Mouse (Mus musculus) limb, embryonic 11.5 days (tissue): ENCODE data around the gene Htra3. TPM values are rescaled to one million over a fixed set of nuclear protein-coding genes. Genes with fewer than 3 reads are reported as not detected.

ENCODE experiments used
- ATAC-seq: fragments of 200-750 bp; cut with Nextera tagmentation; 2 replicates; pipeline ENCODE4 v1.8.0; 2017; ENCODE audit warnings: low read depth; ENCODE audit not compliant: insufficient number of reproducible peaks, low FRiP score, low TSS enrichment
- DNase-seq: peaks from one replicate; pipeline ENCODE4 v3.0.0-alpha.2; 2015; ENCODE audit warnings: low spot score
- H3K27ac ChIP-seq: fragments of 300-500 bp; sonication (generic); replicated peaks from 2 replicates; pipeline ENCODE4 v1.5.1; 2014; ENCODE audit warnings: low read depth, mild to moderate bottlenecking, low read length
- H3K27me3 ChIP-seq: fragments of 300-500 bp; sonication (generic); 2 replicates; pipeline ENCODE4 v1.6.1; 2014; ENCODE audit warnings: mild to moderate bottlenecking, low read length, mixed read lengths; ENCODE audit not compliant: control insufficient read depth, insufficient read depth
- H3K36me3 ChIP-seq: fragments of 300-500 bp; sonication (generic); 2 replicates; pipeline ENCODE4 v1.6.1; 2014; ENCODE audit warnings: mild to moderate bottlenecking, low read length, moderate library complexity, mixed read lengths; ENCODE audit not compliant: control insufficient read depth, insufficient read depth
- H3K4me1 ChIP-seq: fragments of 300-500 bp; sonication (generic); 2 replicates; pipeline ENCODE4 v1.6.1; 2014; ENCODE audit warnings: low read length, mixed read lengths; ENCODE audit not compliant: control insufficient read depth, insufficient read depth
- H3K4me2 ChIP-seq: fragments of 300-500 bp; sonication (generic); 2 replicates; pipeline ENCODE4 v1.6.1; 2014; ENCODE audit warnings: low read depth, mild to moderate bottlenecking, moderate library complexity; ENCODE audit not compliant: severe bottlenecking
- H3K4me3 ChIP-seq: fragments of 300-500 bp; sonication (generic); 2 replicates; pipeline ENCODE4 v1.5.1; 2014; ENCODE audit warnings: low read depth, low read length
- H3K9ac ChIP-seq: fragments of 300-500 bp; sonication (generic); 2 replicates; pipeline ENCODE4 v1.6.1; 2014; ENCODE audit warnings: mild to moderate bottlenecking, low read length
- H3K9me3 ChIP-seq: fragments of 300-500 bp; sonication (generic); 2 replicates; pipeline ENCODE4 v1.6.1; 2016; ENCODE audit warnings: low read length; ENCODE audit not compliant: control insufficient read depth
- WGBS: fragments of 180-500 bp; shearing (Covaris S2); extraction: QIAGEN DNeasy Blood & Tissue Kit; methylation state at CpG from one replicate; pipeline ENCODE4 v1.1.7; 2014; 5-methylcytosine and 5-hydroxymethylcytosine counted together
- polyA plus RNA-seq: library from polyadenylated mRNA; unstranded; fragments of >200 nt; fragmentation: Nextera tagmentation; extraction: Ambion mirVana; gene quantifications from 2 replicates; pipeline ENCODE4 v1.2.1, GENCODE M21; 2014

Gene Htra3
- polyA plus RNA-seq, 1 experiment from 2014 or later: 1.6 TPM

DNA sequence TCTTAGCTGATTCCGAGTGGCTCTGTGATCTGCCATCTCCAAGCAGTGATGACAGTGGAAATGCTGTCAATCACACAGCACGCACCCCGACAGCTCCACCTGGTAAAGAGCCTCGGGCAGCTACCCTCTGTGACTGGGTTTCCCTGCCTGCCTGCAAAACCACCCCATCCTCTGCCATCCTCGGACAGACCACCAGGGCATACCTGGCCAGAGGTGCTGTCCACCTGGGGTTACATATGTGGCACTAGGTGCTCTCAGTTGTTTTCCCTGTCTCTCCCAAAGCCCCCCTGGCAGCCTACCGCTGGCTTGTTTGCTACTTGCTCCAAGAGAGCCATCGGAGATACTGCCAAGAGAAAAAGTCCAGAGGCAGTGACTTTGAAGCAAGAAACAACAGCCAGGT is 72.8 kb downstream of the Htra3 start:
- no peak for ATAC-seq
- 86% methylated on average over 7 of the region's 7 CpGs for WGBS
- Histone ChIP-seq H3K27ac (no peak overlapping the region), H3K4me1 (peaks cover 3% of the 10 kb centered on the region; the same call in 1 of the 2 replicates), H3K4me2 (no peak overlapping the region), H3K27me3 (no peaks in the 10 kb centered on the region), H3K4me3 (no peak overlapping the region), H3K9ac (no peak overlapping the region), H3K36me3 (no peaks in the 10 kb centered on the region), H3K9me3 (no peaks in the 10 kb centered on the region)
- DNase-seq: no peak

DNA sequence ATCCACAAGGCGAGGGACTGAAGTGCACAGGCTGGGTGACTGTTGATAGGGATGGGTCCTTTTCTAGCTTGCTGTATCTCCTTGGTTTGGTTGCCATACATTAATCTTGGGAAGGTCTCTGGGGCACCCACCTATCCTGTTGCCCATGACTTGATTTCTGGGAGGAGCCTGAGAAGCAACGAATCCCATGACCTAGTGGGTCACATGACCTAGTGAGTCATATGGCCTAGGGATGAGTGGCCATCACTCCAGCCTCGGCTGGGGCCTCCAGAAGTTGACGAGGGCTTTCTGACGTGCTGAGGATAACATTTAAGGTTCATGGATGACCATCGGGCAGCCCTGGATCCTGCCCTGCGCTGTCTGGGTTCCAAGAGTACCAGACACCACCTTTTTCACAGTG is 74.2 kb downstream of the Htra3 start:
- WGBS: 86% methylated on average over 7 of the region's 7 CpGs
- H3K36me3 ChIP-seq: no peaks in the 10 kb centered on the region
- H3K27me3 ChIP-seq: no peaks in the 10 kb centered on the region
- DNase-seq (no peak), ATAC-seq (no peak)
- no peak overlapping the region for H3K4me3 ChIP-seq
- no peak overlapping the region for H3K9ac ChIP-seq
- H3K4me1 ChIP-seq: peaks cover 3% of the 10 kb centered on the region; the same call in 1 of the 2 replicates
- H3K4me2 ChIP-seq: no peak overlapping the region
- H3K9me3 ChIP-seq: no peaks in the 10 kb centered on the region
- H3K27ac ChIP-seq: no peak overlapping the region

Other genes with a start within 250 kb of the Htra3 start
- gene Cpz, start 154.1 kb downstream of the Htra3 start, polyA plus RNA-seq: 2.2 and 3.7 TPM in 2 replicates
- gene Trmt44, start 104.7 kb downstream of the Htra3 start, polyA plus RNA-seq: 10.0 and 11.2 TPM in 2 replicates
- 9.7 and 9.9 TPM in 2 replicates for gene Acox3, start 96.7 kb downstream of the Htra3 start, polyA plus RNA-seq
- gene Sh3tc1, start 60.2 kb upstream of the Htra3 start, polyA plus RNA-seq: 2.3 and 4.1 TPM in 2 replicates
- 1.1 and 1.3 TPM in 2 replicates for gene Ablim2, start 78.1 kb upstream of the Htra3 start, polyA plus RNA-seq
- gene Afap1, start 213.5 kb upstream of the Htra3 start, polyA plus RNA-seq: 13.7 and 15.8 TPM in 2 replicates